Mouse (Mus musculus): ENCODE data around the gene Raph1. TPM values are rescaled to one million over a fixed set of nuclear protein-coding genes. Genes with fewer than 3 reads are reported as not detected.
"Not testable (repeated sequence)": the region's sequence is repeated elsewhere in the genome, so short reads cannot be mapped to it uniquely, and the experiment has no call there.

The Raph1 gene
- total RNA-seq, 2 experiments from 2014 or later: 86.8 to 102 TPM

- DNase-seq (ENCODE audit: low spot score in 2 of 2): no peak
- intact Hi-C loops (cut with DNase I): loop anchor here (10.0 kb wide), 1 partner anchor 394 kb away; no protein-coding TSS in a partner anchor
Observed at GRCm38 (mm10) chr1:60470541-60470940, 96.4 kb downstream of the Raph1 start.

DNA sequence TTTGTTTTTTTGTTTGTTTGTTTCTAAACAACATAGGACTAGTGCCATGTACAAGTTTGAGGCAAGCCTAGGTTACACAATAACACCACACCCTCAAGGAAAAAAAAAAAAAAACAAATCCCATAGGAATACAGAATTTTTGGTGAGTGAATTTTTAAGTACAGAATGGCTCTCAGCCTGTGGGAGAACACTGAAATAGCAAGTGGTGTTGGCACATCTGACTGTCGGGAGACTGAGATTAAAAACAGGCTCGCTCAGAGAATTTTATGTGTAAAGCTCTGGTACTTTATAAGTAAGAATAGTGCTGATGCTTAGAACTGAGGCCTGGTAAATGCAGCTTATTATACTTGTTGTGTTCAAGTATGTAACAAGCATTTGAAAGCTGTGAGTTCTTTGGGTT lies 97.4 kb downstream of the Raph1 start:
- no peak for DNase-seq (ENCODE audit: low spot score in 2 of 2)
- intact Hi-C loops (cut with DNase I): no loop called here

- DNase-seq (ENCODE audit: low spot score in 2 of 2): no peak
- intact Hi-C loops (cut with DNase I): no loop called here
Observed at GRCm38 (mm10) chr1:60460623-60461022, 106.3 kb downstream of the Raph1 start.

- DNase-seq (ENCODE audit: low spot score in 2 of 2): no peak
Observed at GRCm38 (mm10) chr1:60449896-60450295, 117.0 kb downstream of the Raph1 start.

DNA sequence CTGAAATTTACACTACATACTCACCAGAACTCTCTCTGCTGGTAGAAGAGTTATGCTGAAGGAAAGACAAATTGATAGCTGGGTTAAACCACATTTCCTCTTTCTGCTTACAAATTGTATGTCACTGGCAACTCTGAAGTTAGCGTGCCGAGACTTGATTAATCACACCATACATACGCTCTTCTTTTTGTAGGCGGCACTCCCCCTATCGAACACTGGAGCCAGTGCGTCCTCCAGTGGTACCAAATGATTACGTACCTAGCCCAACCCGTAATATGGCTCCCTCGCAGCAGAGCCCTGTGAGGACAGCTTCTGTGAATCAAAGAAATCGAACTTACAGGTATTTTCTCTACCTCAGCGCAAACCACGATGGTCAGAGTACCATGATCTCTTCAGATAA lies 119.8 kb downstream of the Raph1 start:
- no peak for DNase-seq (ENCODE audit: low spot score in 2 of 2)

More at GRCm38 (mm10) chr1:60449896-60450295, 117.0 kb downstream of the Raph1 start:
- intact Hi-C loops (cut with DNase I): no loop called here

GRCm38 (mm10) chr1:60441438-60441837 lies 125.5 kb downstream of the Raph1 start:
- DNase-seq (ENCODE audit: low spot score in 2 of 2); intact Hi-C loops (cut with DNase I): not testable (repeated sequence)

More for the DNA sequence above, 119.8 kb downstream of the Raph1 start:
- intact Hi-C loops (cut with DNase I): no loop called here

DNA sequence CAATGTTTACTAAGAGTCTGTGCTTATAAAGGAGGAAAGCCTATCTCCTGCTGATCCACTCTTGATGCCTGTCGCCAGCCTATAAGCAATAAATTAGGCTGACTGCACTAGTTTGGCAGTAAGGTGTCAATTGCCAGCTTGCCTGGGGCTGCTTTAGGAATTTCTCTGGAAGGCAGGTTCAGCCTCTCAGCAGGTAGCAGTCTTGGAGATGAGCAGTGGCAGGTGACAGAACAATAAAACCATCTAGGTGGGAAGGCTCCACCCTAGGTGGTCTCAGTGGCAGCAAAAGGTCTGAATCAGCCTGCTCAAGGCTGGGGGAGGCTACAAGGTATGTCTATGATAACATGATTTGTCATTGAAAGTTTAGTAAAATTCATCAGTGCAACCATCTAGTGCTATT lies 134.4 kb downstream of the Raph1 start:
- intact Hi-C loops (cut with DNase I): no loop called here
- no peak for DNase-seq (ENCODE audit: low spot score in 2 of 2)

Small RNA genes within 50 kb of the gene (microRNA-seq; reads per million reads assigned to microRNA genes)
- gene Gm23762: 0 reads per million in 2 experiments

Other genes with a start within 250 kb of the Raph1 start
- 10 to 100 TPM in 1 of 2 experiments, 1 to 10 TPM in 1; 8.2 to 12.2 TPM for gene Cyp20a1, start 223.8 kb downstream of the Raph1 start, total RNA-seq (2021)
- 100 to 1,000 TPM; 446 to 466 TPM for gene Abi2, start 157.5 kb downstream of the Raph1 start, total RNA-seq (2021)
- gene Cd28, start 149.7 kb upstream of the Raph1 start, total RNA-seq (2021): under 1 TPM; 0.20 to 0.34 TPM

Data from left cerebral cortex, postnatal 14 days (tissue).